9 mouse cellular contexts compared by ENCODE assay signal in genomic region chr17:26650451-26651363, GRCm38 (mm10). TPM values are rescaled to one million over a fixed set of nuclear protein-coding genes. Genes with fewer than 3 reads are reported as not detected.
DNase-seq lines count a peak whose midpoint lies in the region; ATAC-seq and TF ChIP-seq lines count a peak whose summit lies in the region.
"Had no signal": no experiment of that assay in that cellular context is flagged by ENCODE, and none has a peak within 500 bp of the region (broad histone marks: within the 10 kb centered on the region; RNA-seq: fewer than 3 reads in every experiment).

No protein-coding gene starts in this region.

- no peak overlapping the region for H3K27ac ChIP-seq in lung, postnatal 0 days (ENCODE audit: low read length)
- H3K27ac ChIP-seq in embryonic facial prominence, embryonic 14.5 days (replicated peaks; ENCODE audit: low read depth, low read length): peak overlapping the region; percentile 82
- H3K27ac ChIP-seq in neural tube, embryonic 13.5 days (replicated peaks): peak overlapping the region; percentile 64

- 0 out of 2 replicates have a peak, but pooled peaks cover 5% of the 10 kb centered on the region for H3K36me3 ChIP-seq in lung, postnatal 0 days (ENCODE audit: insufficient read depth, low read length)
- peaks cover 69% of the 10 kb centered on the region for H3K36me3 ChIP-seq in embryonic facial prominence, embryonic 14.5 days (ENCODE audit: control insufficient read depth, insufficient read depth, low read length)
- peaks cover 79% of the 10 kb centered on the region for H3K36me3 ChIP-seq in neural tube, embryonic 13.5 days

- peak; percentile 38 for TF ChIP-seq CTCF in lung, postnatal 0 days (IDR thresholded peaks at IDR 0.05)

- no peak overlapping the region for H3K4me2 ChIP-seq in lung, postnatal 0 days (replicated peaks; ENCODE audit: low read depth, low read length)
- H3K4me2 ChIP-seq in embryonic facial prominence, embryonic 14.5 days (ENCODE audit: low read depth, low read length): no peak overlapping the region
- no peak overlapping the region for H3K4me2 ChIP-seq in neural tube, embryonic 13.5 days

- H3K4me1 ChIP-seq in lung, postnatal 0 days (ENCODE audit: insufficient read depth, low read depth, low read length): no peaks in the 10 kb centered on the region
- no peaks in the 10 kb centered on the region for H3K4me1 ChIP-seq in embryonic facial prominence, embryonic 14.5 days (ENCODE audit: control insufficient read depth, insufficient read depth, low read length)
- H3K4me1 ChIP-seq in neural tube, embryonic 13.5 days (replicated peaks): peaks cover 8% of the 10 kb centered on the region; the same call in 1 of the 2 replicates

- no peak for DNase-seq in frontal cortex, postnatal 25 days (ENCODE audit: low spot score in 2 of 2)
- peak; percentile 25 for DNase-seq in lung, postnatal 0 days (ENCODE audit: low spot score)
- no peak for DNase-seq in lung, postnatal 25 days (ENCODE audit: low spot score)
- peak; percentile 85 for DNase-seq in embryonic facial prominence, embryonic 14.5 days (ENCODE audit: low spot score)
- DNase-seq in testis, postnatal 10 days (ENCODE audit: low spot score): no peak
- no peak for DNase-seq in thymus, postnatal 10 days (ENCODE audit: low spot score in 2 of 2)

- no peaks in the 10 kb centered on the region for H3K27me3 ChIP-seq in lung, postnatal 0 days (replicated peaks; ENCODE audit: insufficient read depth, low read length)
- no peaks in the 10 kb centered on the region for H3K27me3 ChIP-seq in embryonic facial prominence, embryonic 14.5 days (replicated peaks; ENCODE audit: control insufficient read depth, insufficient read depth, low read length)
- H3K27me3 ChIP-seq in neural tube, embryonic 13.5 days: no peaks in the 10 kb centered on the region
- H3K27me3 ChIP-seq: megakaryocyte, embryonic 14.5 days had no signal

- H3K9me3 ChIP-seq in lung, postnatal 0 days (ENCODE audit: low read length): no peaks in the 10 kb centered on the region
- no peaks in the 10 kb centered on the region for H3K9me3 ChIP-seq in embryonic facial prominence, embryonic 14.5 days (ENCODE audit: control insufficient read depth, low read length)
- H3K9me3 ChIP-seq in neural tube, embryonic 13.5 days: no peaks in the 10 kb centered on the region
- H3K9me3 ChIP-seq: megakaryocyte, embryonic 14.5 days had no signal

- TF ChIP-seq EP300 in lung, postnatal 0 days (IDR thresholded peaks at IDR 0.05): no peak

- H3K9ac ChIP-seq in lung, postnatal 0 days (replicated peaks; ENCODE audit: low read depth): no peak overlapping the region
- H3K9ac ChIP-seq in embryonic facial prominence, embryonic 14.5 days (ENCODE audit: low read depth, low read length): no peak overlapping the region
- peak overlapping the region; percentile 43 for H3K9ac ChIP-seq in neural tube, embryonic 13.5 days

- WGBS in lung, postnatal 0 days: 76% methylated on average over 14 of the region's 14 CpGs
- WGBS in embryonic facial prominence, embryonic 14.5 days: 65% methylated on average over 14 of the region's 14 CpGs
- WGBS in neural tube, embryonic 13.5 days: 80% methylated on average over 14 of the region's 14 CpGs

- peak; percentile 74 for ATAC-seq in frontal cortex, adult (ENCODE audit: low TSS enrichment)
- ATAC-seq in lung, postnatal 0 days: peak; percentile 21; the same call in 1 of the 2 replicates
- ATAC-seq in embryonic facial prominence, embryonic 14.5 days (ENCODE audit: low read depth): peak; percentile 85
- ATAC-seq in neural tube, embryonic 13.5 days (ENCODE audit: low read depth): peak; percentile 36; the same call in 1 of the 2 replicates

- H3K4me3 ChIP-seq in lung, postnatal 0 days (ENCODE audit: low read depth, low read length): no peak overlapping the region
- H3K4me3 ChIP-seq in embryonic facial prominence, embryonic 14.5 days (ENCODE audit: low read depth, low read length): no peak overlapping the region
- no peak overlapping the region for H3K4me3 ChIP-seq in neural tube, embryonic 13.5 days
- H3K4me3 ChIP-seq: megakaryocyte, embryonic 14.5 days had no signal

RNA-seq across cellular contexts. Expression of gene Atp6v0e, which starts 12.3 kb away (rescaled TPM):
- polyA plus RNA-seq in lung, postnatal 0 days (2015; fragmentation: Nextera tagmentation; extraction: Ambion mirVana): 330 and 382 TPM in 2 replicates
- polyA plus RNA-seq in embryonic facial prominence, embryonic 14.5 days (2014; fragmentation: Nextera tagmentation; extraction: Ambion mirVana): 229 and 261 TPM in 2 replicates
- 126 and 130 TPM in 2 replicates for polyA plus RNA-seq in neural tube, embryonic 13.5 days (2015; fragmentation: Nextera tagmentation; extraction: Ambion mirVana)

Comparison
In these comparisons a context has a peak if more than half of its experiments do, and no peak if none do; other contexts are left out.
1. DNase-seq: peak in lung, postnatal 0 days (single experiment) and embryonic facial prominence, embryonic 14.5 days (single experiment); none in frontal cortex, postnatal 25 days (0 of 2), lung, postnatal 25 days (single experiment), testis, postnatal 10 days (single experiment) and thymus, postnatal 10 days (0 of 2).
2. ATAC-seq: peak in every context shown above with its lines; median percentile 85 in embryonic facial prominence, embryonic 14.5 days; 74 in frontal cortex, adult; 36 in neural tube, embryonic 13.5 days; 21 in lung, postnatal 0 days.